Mouse (Mus musculus): ENCODE measurements around the gene Pla2g12b. TPM values are rescaled to one million over a fixed set of nuclear protein-coding genes. Genes with fewer than 3 reads are reported as not detected.

The Pla2g12b gene
- polyA plus RNA-seq, 1 experiment from 2014 or later, result not detected

DNA sequence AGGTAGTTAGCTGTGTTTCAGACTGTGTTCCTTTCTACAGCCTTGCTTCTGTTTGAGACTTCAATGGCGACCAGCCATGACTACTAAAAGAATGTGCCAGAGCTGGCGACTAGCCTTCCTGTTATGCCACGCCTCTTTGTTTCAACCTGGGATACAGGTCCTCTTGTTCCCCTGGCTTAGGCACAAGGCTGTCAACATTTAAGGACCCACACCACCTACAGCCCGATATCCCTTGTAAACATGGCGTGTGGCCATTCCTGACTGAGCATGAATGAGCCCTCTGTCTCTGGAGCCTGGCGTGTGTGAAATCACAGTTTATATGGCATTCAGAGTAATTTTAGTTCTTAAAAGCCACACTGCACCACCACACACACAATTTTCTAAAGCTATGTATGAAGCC is 58.8 kb downstream of the Pla2g12b start:
- no peaks in the 10 kb centered on the region for H3K4me1 ChIP-seq (ENCODE audit: control insufficient read depth, insufficient read depth, low read length)
- no peaks in the 10 kb centered on the region for H3K9me3 ChIP-seq (ENCODE audit: control insufficient read depth, low read length)
- H3K4me2 ChIP-seq (ENCODE audit: low read depth), result no peak overlapping the region
- H3K4me3 ChIP-seq (ENCODE audit: low read depth, low read length), result no peak overlapping the region
- no peaks in the 10 kb centered on the region for H3K27me3 ChIP-seq (ENCODE audit: control insufficient read depth, insufficient read depth, low read length)
- no peaks in the 10 kb centered on the region for H3K36me3 ChIP-seq (ENCODE audit: control insufficient read depth, insufficient read depth, low read length)
- H3K27ac ChIP-seq (ENCODE audit: low read depth, low read length), result no peak overlapping the region
- H3K9ac ChIP-seq (ENCODE audit: low read length), result no peak overlapping the region
- no peak for DNase-seq (ENCODE audit: low spot score)
- 87% methylated on average over 6 of the region's 6 CpGs for WGBS
- ATAC-seq (ENCODE audit: insufficient read depth, low FRiP score, low TSS enrichment), result no peak

- no peak overlapping the region for H3K4me3 ChIP-seq (ENCODE audit: low read depth, low read length)
- no peak for ATAC-seq (ENCODE audit: insufficient read depth, low FRiP score, low TSS enrichment)
- H3K36me3 ChIP-seq (ENCODE audit: control insufficient read depth, insufficient read depth, low read length), result no peaks in the 10 kb centered on the region
- WGBS, result 92% methylated on average over 3 of the region's 3 CpGs
- H3K27ac ChIP-seq (ENCODE audit: low read depth, low read length), result no peak overlapping the region
- DNase-seq (ENCODE audit: low spot score), result no peak
- no peaks in the 10 kb centered on the region for H3K27me3 ChIP-seq (ENCODE audit: control insufficient read depth, insufficient read depth, low read length)
- H3K4me1 ChIP-seq (ENCODE audit: control insufficient read depth, insufficient read depth, low read length), result no peaks in the 10 kb centered on the region
- no peaks in the 10 kb centered on the region for H3K9me3 ChIP-seq (ENCODE audit: control insufficient read depth, low read length)
- H3K4me2 ChIP-seq (ENCODE audit: low read depth), result no peak overlapping the region
- H3K9ac ChIP-seq (ENCODE audit: low read length), result no peak overlapping the region
Measured at GRCm38 (mm10) chr10:59465546-59465945, 62.1 kb downstream of the Pla2g12b start.

GRCm38 (mm10) chr10:59466626-59467025 is 63.2 kb downstream of the Pla2g12b start:
- H3K36me3 ChIP-seq (ENCODE audit: control insufficient read depth, insufficient read depth, low read length), result no peaks in the 10 kb centered on the region
- 82% methylated on average over 4 of the region's 4 CpGs for WGBS
- H3K27ac ChIP-seq (ENCODE audit: low read depth, low read length), result no peak overlapping the region
- H3K4me3 ChIP-seq (ENCODE audit: low read depth, low read length), result no peak overlapping the region
- H3K4me1 ChIP-seq (ENCODE audit: control insufficient read depth, insufficient read depth, low read length), result no peaks in the 10 kb centered on the region
- no peak for DNase-seq (ENCODE audit: low spot score)
- H3K4me2 ChIP-seq (ENCODE audit: low read depth), result no peak overlapping the region
- no peak overlapping the region for H3K9ac ChIP-seq (ENCODE audit: low read length)
- no peaks in the 10 kb centered on the region for H3K27me3 ChIP-seq (ENCODE audit: control insufficient read depth, insufficient read depth, low read length)
- ATAC-seq (ENCODE audit: insufficient read depth, low FRiP score, low TSS enrichment), result no peak
- no peaks in the 10 kb centered on the region for H3K9me3 ChIP-seq (ENCODE audit: control insufficient read depth, low read length)

- no peaks in the 10 kb centered on the region for H3K4me1 ChIP-seq (ENCODE audit: control insufficient read depth, insufficient read depth, low read length)
- 85% methylated on average over 12 of the region's 12 CpGs for WGBS
- no peaks in the 10 kb centered on the region for H3K36me3 ChIP-seq (ENCODE audit: control insufficient read depth, insufficient read depth, low read length)
- H3K27me3 ChIP-seq (ENCODE audit: control insufficient read depth, insufficient read depth, low read length), result no peaks in the 10 kb centered on the region
- no peak for ATAC-seq (ENCODE audit: insufficient read depth, low FRiP score, low TSS enrichment)
- no peak overlapping the region for H3K9ac ChIP-seq (ENCODE audit: low read length)
- no peak for DNase-seq (ENCODE audit: low spot score)
- no peak overlapping the region for H3K4me3 ChIP-seq (ENCODE audit: low read depth, low read length)
- no peak overlapping the region for H3K27ac ChIP-seq (ENCODE audit: low read depth, low read length)
- no peaks in the 10 kb centered on the region for H3K9me3 ChIP-seq (ENCODE audit: control insufficient read depth, low read length)
- no peak overlapping the region for H3K4me2 ChIP-seq (ENCODE audit: low read depth)
Measured at GRCm38 (mm10) chr10:59467297-59467696, 63.8 kb downstream of the Pla2g12b start.

DNA sequence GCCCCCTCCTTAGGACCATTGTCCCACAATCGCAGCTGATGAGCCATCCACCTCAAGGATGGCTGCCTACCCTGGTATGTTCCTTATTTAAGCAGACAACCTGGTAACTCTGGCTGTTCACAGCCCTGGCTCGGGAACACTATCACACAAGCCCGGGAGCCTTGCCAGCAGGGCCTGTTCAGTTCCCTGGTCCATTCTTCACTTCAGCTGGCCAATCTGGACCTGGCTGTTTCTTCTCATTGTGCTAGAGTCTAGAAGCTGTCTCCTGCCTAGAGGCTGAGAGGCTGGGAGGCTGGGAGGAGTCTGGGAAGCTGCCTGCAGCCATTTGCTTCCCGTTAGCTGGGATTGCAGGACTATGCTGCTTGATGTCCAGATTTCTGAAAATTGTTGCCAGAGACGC is 67.0 kb downstream of the Pla2g12b start:
- Histone ChIP-seq H3K4me3 (ENCODE audit: low read depth, low read length) (no peak overlapping the region), H3K4me1 (ENCODE audit: control insufficient read depth, insufficient read depth, low read length) (no peaks in the 10 kb centered on the region), H3K9me3 (ENCODE audit: control insufficient read depth, low read length) (no peaks in the 10 kb centered on the region), H3K27me3 (ENCODE audit: control insufficient read depth, insufficient read depth, low read length) (no peaks in the 10 kb centered on the region), H3K36me3 (ENCODE audit: control insufficient read depth, insufficient read depth, low read length) (no peaks in the 10 kb centered on the region), H3K9ac (ENCODE audit: low read length) (no peak overlapping the region), H3K27ac (ENCODE audit: low read depth, low read length) (no peak overlapping the region), H3K4me2 (ENCODE audit: low read depth) (no peak overlapping the region)
- DNase-seq (ENCODE audit: low spot score), result no peak
- no peak for ATAC-seq (ENCODE audit: insufficient read depth, low FRiP score, low TSS enrichment)
- WGBS, result 90% methylated on average over 5 of the region's 5 CpGs

Other genes with a start within 250 kb of the Pla2g12b start
- gene Sept10, start 181.8 kb upstream of the Pla2g12b start, polyA plus RNA-seq (2014; fragmentation: Nextera tagmentation; extraction: Ambion mirVana), result 32.5 and 34.8 TPM in 2 replicates
- 13.0 and 13.6 TPM in 2 replicates for gene Sowahc, start 181.7 kb upstream of the Pla2g12b start, polyA plus RNA-seq (2014; fragmentation: Nextera tagmentation; extraction: Ambion mirVana)
- 52.5 and 56.1 TPM in 2 replicates for gene P4ha1, start 80.4 kb upstream of the Pla2g12b start, polyA plus RNA-seq (2014; fragmentation: Nextera tagmentation; extraction: Ambion mirVana)
- 2.4 and 16.1 TPM in 2 replicates for gene Gm10273, start 8.0 kb upstream of the Pla2g12b start, polyA plus RNA-seq (2014; fragmentation: Nextera tagmentation; extraction: Ambion mirVana)
- 0.21 and 0.64 TPM in 2 replicates for gene Oit3, start 38.1 kb downstream of the Pla2g12b start, polyA plus RNA-seq (2014; fragmentation: Nextera tagmentation; extraction: Ambion mirVana)
- gene Gm10322, start 212.4 kb downstream of the Pla2g12b start, polyA plus RNA-seq (2014; fragmentation: Nextera tagmentation; extraction: Ambion mirVana), result not detected in 2 replicates
- gene Mcu, start 213.0 kb downstream of the Pla2g12b start, polyA plus RNA-seq (2014; fragmentation: Nextera tagmentation; extraction: Ambion mirVana), result 26.2 and 26.9 TPM in 2 replicates

Measured in neural tube, embryonic 11.5 days (tissue).